Mouse (Mus musculus): ENCODE data around the gene 1700020D05Rik.

The 1700020D05Rik gene

DNA sequence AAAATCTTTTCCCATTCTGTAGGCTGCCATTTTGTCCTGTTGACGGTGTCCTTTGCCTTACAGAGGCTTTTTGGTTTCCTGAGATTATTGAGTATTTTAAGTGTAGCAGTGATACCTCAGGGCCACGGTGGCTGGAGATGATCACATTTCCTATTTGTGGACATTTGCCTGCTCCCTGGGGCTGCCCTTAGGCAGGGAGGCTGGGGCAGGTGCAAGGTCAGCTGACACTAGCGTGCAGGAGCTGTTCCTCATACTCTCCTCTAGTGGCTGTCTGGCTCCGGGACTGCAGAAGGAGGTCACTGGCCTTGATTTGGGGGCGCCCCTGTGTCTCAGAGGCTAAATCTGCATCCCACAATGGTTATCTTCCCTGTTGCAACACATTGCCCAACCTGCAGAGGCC, 21.6 kb upstream of the 1700020D05Rik start:
- Histone ChIP-seq H3K4me3 (replicated peaks; ENCODE audit: low read length) (no peak overlapping the region), H3K36me3 (ENCODE audit: insufficient read depth, low read length) (no peaks in the 10 kb centered on the region), H3K9me3 (ENCODE audit: low read length) (no peaks in the 10 kb centered on the region), H3K4me1 (replicated peaks; ENCODE audit: low read depth, low read length) (peaks cover 35% of the 10 kb centered on the region), H3K27me3 (ENCODE audit: insufficient read depth, low read length) (0 out of 2 replicates have a peak, but pooled peaks cover 2% of the 10 kb centered on the region)
- TF ChIP-seq NANOG (IDR thresholded peaks at IDR 0.05; ENCODE audit: borderline replicate concordance, low read length) (no peak), CTCF (conservative IDR thresholded peaks at IDR 0.05; ENCODE audit: low read length) (no peak), POU5F1 (IDR thresholded peaks at IDR 0.05; ENCODE audit: borderline replicate concordance, low read length) (no peak)

GRCm38 (mm10) chr19:5518721-5519120, 15.1 kb upstream of the 1700020D05Rik start:
- Histone ChIP-seq H3K36me3 (ENCODE audit: insufficient read depth, low read length) (no peaks in the 10 kb centered on the region), H3K9me3 (ENCODE audit: low read length) (no peaks in the 10 kb centered on the region), H3K4me1 (replicated peaks; ENCODE audit: low read depth, low read length) (peaks cover 47% of the 10 kb centered on the region), H3K27me3 (ENCODE audit: insufficient read depth, low read length) (no peaks in the 10 kb centered on the region), H3K4me3 (replicated peaks; ENCODE audit: low read length) (no peak overlapping the region)
- TF ChIP-seq NANOG (IDR thresholded peaks at IDR 0.05; ENCODE audit: borderline replicate concordance, low read length): no peak
- no peak for TF ChIP-seq CTCF (conservative IDR thresholded peaks at IDR 0.05; ENCODE audit: low read length)
- no peak for TF ChIP-seq POU5F1 (IDR thresholded peaks at IDR 0.05; ENCODE audit: borderline replicate concordance, low read length)

GRCm38 (mm10) chr19:5516906-5517505, 13.4 kb upstream of the 1700020D05Rik start:
- Histone ChIP-seq H3K4me1 (replicated peaks; ENCODE audit: low read depth, low read length) (peaks cover 47% of the 10 kb centered on the region), H3K36me3 (ENCODE audit: insufficient read depth, low read length) (no peaks in the 10 kb centered on the region), H3K9me3 (ENCODE audit: low read length) (no peaks in the 10 kb centered on the region), H3K27me3 (ENCODE audit: insufficient read depth, low read length) (no peaks in the 10 kb centered on the region), H3K4me3 (replicated peaks; ENCODE audit: low read length) (no peak overlapping the region)
- no peak; the same call in 1 of the 2 replicates for TF ChIP-seq CTCF (conservative IDR thresholded peaks at IDR 0.05; ENCODE audit: low read length)
- TF ChIP-seq POU5F1 (IDR thresholded peaks at IDR 0.05; ENCODE audit: borderline replicate concordance, low read length): no peak
- TF ChIP-seq NANOG (IDR thresholded peaks at IDR 0.05; ENCODE audit: borderline replicate concordance, low read length): no peak

- Histone ChIP-seq H3K36me3 (ENCODE audit: insufficient read depth, low read length) (no peaks in the 10 kb centered on the region), H3K4me1 (replicated peaks; ENCODE audit: low read depth, low read length) (peaks cover 54% of the 10 kb centered on the region), H3K4me3 (replicated peaks; ENCODE audit: low read length) (no peak overlapping the region), H3K27me3 (ENCODE audit: insufficient read depth, low read length) (no peaks in the 10 kb centered on the region), H3K9me3 (ENCODE audit: low read length) (no peaks in the 10 kb centered on the region)
- peak; percentile 24 for TF ChIP-seq CTCF (conservative IDR thresholded peaks at IDR 0.05; ENCODE audit: low read length)
- TF ChIP-seq POU5F1 (IDR thresholded peaks at IDR 0.05; ENCODE audit: borderline replicate concordance, low read length): no peak
- TF ChIP-seq NANOG (IDR thresholded peaks at IDR 0.05; ENCODE audit: borderline replicate concordance, low read length): peak; percentile 19; the same call in 1 of the 2 replicates
Observed at GRCm38 (mm10) chr19:5515840-5516777, 12.5 kb upstream of the 1700020D05Rik start.

DNA sequence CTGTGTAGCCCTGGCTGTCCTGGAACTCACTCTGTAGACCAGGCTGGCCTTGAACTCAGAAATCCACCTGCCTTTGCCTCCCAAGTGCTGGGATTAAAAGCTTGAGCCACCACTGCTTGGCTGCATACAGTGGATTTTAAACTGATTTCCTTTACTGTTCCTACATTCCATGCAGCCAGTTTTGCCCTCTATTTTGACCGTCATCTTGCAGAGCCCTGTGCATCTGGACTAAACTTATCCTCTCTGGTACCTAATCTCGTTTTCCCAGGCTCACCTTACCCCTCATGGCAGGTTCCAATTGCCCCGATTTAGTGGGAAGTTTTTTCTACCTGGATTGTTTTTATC, 9.4 kb upstream of the 1700020D05Rik start:
- no peaks in the 10 kb centered on the region for H3K27me3 ChIP-seq (ENCODE audit: insufficient read depth, low read length)
- no peak for TF ChIP-seq POU5F1 (IDR thresholded peaks at IDR 0.05; ENCODE audit: borderline replicate concordance, low read length)
- TF ChIP-seq CTCF (conservative IDR thresholded peaks at IDR 0.05; ENCODE audit: low read length): no peak
- TF ChIP-seq NANOG (IDR thresholded peaks at IDR 0.05; ENCODE audit: borderline replicate concordance, low read length): no peak
- no peaks in the 10 kb centered on the region for H3K36me3 ChIP-seq (ENCODE audit: insufficient read depth, low read length)
- H3K4me3 ChIP-seq (replicated peaks; ENCODE audit: low read length): no peak overlapping the region
- H3K4me1 ChIP-seq (replicated peaks; ENCODE audit: low read depth, low read length): peaks cover 65% of the 10 kb centered on the region
- H3K9me3 ChIP-seq (ENCODE audit: low read length): no peaks in the 10 kb centered on the region

DNA sequence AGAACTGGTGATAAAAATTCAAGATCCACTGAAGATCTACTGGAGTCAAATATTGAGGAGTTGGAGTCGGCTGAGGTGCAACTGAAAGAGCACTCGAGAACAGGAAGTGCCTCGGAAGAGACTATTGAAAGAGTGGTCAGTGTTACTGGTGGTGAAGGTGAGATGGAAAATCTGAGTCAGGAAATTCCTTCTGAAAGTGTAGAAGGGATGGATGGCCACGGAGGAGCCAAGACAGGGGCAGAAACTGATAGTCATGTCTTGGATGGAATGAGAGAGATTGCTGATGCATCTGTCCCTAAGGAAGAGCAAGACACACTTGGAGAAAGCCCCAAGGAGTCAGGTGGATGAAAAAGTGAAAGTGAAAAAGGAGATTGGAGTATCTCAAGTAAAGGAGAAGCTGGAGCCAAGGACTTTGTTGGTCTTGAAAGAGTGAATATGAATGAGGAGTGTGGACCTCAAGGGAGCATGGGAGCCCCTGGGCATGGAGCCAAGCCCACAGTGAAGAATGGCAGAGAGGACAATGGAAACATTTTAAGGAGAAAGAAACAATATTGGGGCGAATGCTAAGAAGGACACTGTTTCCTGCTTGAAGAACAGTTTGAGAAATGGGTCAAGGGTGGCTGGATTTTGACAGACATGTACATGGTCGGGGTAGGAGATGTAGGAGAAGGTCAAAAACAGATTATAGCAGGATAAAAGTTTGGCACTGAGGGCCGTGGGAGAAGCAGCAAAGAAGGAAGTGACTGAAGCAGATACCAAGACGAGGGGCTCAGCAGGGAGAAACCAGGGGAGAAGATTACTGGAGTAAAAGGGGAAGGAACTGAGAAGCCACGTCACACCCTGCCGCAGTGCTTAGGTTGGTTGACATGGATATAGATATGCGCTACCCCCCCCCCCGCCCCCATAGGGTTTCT, 8.8 kb upstream of the 1700020D05Rik start:
- H3K9me3 ChIP-seq (ENCODE audit: low read length): no peaks in the 10 kb centered on the region
- H3K4me1 ChIP-seq (replicated peaks; ENCODE audit: low read depth, low read length): peaks cover 59% of the 10 kb centered on the region
- no peaks in the 10 kb centered on the region for H3K27me3 ChIP-seq (ENCODE audit: insufficient read depth, low read length)
- TF ChIP-seq POU5F1 (IDR thresholded peaks at IDR 0.05; ENCODE audit: borderline replicate concordance, low read length) (no peak), CTCF (conservative IDR thresholded peaks at IDR 0.05; ENCODE audit: low read length) (no peak), NANOG (IDR thresholded peaks at IDR 0.05; ENCODE audit: borderline replicate concordance, low read length) (no peak)
- H3K36me3 ChIP-seq (ENCODE audit: insufficient read depth, low read length): no peaks in the 10 kb centered on the region
- H3K4me3 ChIP-seq (replicated peaks; ENCODE audit: low read length): no peak overlapping the region

DNA sequence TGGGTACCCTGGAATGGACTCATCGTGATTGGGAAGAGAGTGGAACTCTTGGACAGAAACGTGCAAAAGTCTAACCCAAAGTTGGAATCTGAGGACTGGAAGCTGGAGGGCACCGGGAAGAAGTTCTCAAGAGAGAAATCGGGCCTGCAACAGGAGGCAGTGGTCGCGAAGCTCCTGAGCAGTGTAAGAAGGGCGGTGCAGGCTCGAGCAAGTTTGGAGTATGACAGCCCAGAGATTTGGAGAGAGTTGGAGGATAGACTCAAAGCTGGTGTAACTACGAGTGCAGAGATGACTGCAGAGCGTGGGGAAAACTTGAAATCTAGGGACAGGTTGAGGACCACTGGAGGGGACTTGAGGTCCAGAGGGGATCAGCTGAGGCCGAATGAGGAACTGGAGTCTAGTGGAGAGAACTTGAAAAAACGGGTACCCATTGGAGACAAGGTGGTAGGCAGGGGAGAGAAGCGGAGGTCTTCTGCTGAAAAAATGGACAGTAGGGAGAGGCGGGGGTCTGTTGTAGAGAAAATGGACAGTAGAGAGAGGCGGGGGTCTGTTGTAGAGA, 7.6 kb upstream of the 1700020D05Rik start:
- TF ChIP-seq CTCF (conservative IDR thresholded peaks at IDR 0.05; ENCODE audit: low read length) (no peak), NANOG (IDR thresholded peaks at IDR 0.05; ENCODE audit: borderline replicate concordance, low read length) (no peak), POU5F1 (IDR thresholded peaks at IDR 0.05; ENCODE audit: borderline replicate concordance, low read length) (no peak)

More for the DNA sequence above, 7.6 kb upstream of the 1700020D05Rik start:
- Histone ChIP-seq H3K4me3 (replicated peaks; ENCODE audit: low read length) (peak overlapping the region; percentile 80), H3K4me1 (replicated peaks; ENCODE audit: low read depth, low read length) (peaks cover 51% of the 10 kb centered on the region), H3K36me3 (ENCODE audit: insufficient read depth, low read length) (no peaks in the 10 kb centered on the region), H3K9me3 (ENCODE audit: low read length) (no peaks in the 10 kb centered on the region), H3K27me3 (ENCODE audit: insufficient read depth, low read length) (no peaks in the 10 kb centered on the region)
